Mouse (Mus musculus) CH12.LX (cell line): Measurements from ENCODE around the gene Mybph. TPM values are rescaled to one million over a fixed set of nuclear protein-coding genes. Genes with fewer than 3 reads are reported as not detected.
A peak's percentile ranks its signal among the peaks of the same experiment; 100 is the strongest.

ENCODE experiments used
- DNase-seq: peaks from one replicate; pipeline ENCODE4 v3.0.0-alpha.2; 2013; ENCODE audit errors: extremely low read depth
- H3K27ac ChIP-seq: 2 replicates; pipeline ENCODE4 v1.5.1; 2012; ENCODE audit warnings: low read depth, mild to moderate bottlenecking, control low read depth, moderate library complexity; ENCODE audit not compliant: insufficient read depth
- H3K27me3 ChIP-seq: replicated peaks from 2 replicates; pipeline ENCODE3; 2012; ENCODE audit warnings: inconsistent platforms
- H3K36me3 ChIP-seq, 2 experiments: replicated peaks in 1 of 2; 2 replicates each; pipeline versions ENCODE3 to v1.6.1; 2012; ENCODE audit warnings: inconsistent platforms in 1 of 2, low read length in 1 of 2, mild to moderate bottlenecking in 1 of 2, mixed read lengths in 1 of 2, moderate library complexity in 1 of 2; ENCODE audit not compliant: control insufficient read depth in 1 of 2, insufficient read depth in 1 of 2
- H3K4me1 ChIP-seq, 2 experiments: 2 replicates each; pipeline ENCODE4 v1.6.1; 2012; ENCODE audit warnings: inconsistent platforms in 1 of 2, moderate library complexity in 1 of 2; ENCODE audit not compliant: insufficient read depth in 2 of 2, control insufficient read depth in 1 of 2
- H3K4me2 ChIP-seq: 2 replicates; pipeline ENCODE4 v1.6.1; 2012; ENCODE audit warnings: low read depth, mild to moderate bottlenecking, control low read depth; ENCODE audit not compliant: poor library complexity, insufficient read depth, severe bottlenecking
- H3K4me3 ChIP-seq, 3 experiments: fragments of 150-350 bp in 1 of 3; sonication (generic) in 1 of 3; replicated peaks in 1 of 3; 2 replicates each; pipeline versions ENCODE3 to v1.5.1; 2011 to 2012; ENCODE audit warnings: low read depth in 2 of 3, low read length in 2 of 3, mild to moderate bottlenecking in 2 of 3, moderate library complexity in 2 of 3, control low read depth in 1 of 3, improper control_type of control experiment in 1 of 3, inconsistent platforms in 1 of 3, mixed read lengths in 1 of 3; ENCODE audit not compliant: poor library complexity in 1 of 3
- H3K79me2 ChIP-seq: replicated peaks from 2 replicates; pipeline ENCODE4 v1.6.1; 2012; ENCODE audit warnings: mild to moderate bottlenecking, moderate library complexity; ENCODE audit not compliant: control insufficient read depth, poor library complexity, insufficient read depth, severe bottlenecking; ENCODE audit errors: extremely low read depth
- H3K9ac ChIP-seq: 2 replicates; pipeline ENCODE4 v1.6.1; 2012; ENCODE audit warnings: low read depth, mild to moderate bottlenecking, control low read depth, moderate library complexity; ENCODE audit not compliant: insufficient read depth
- H3K9me3 ChIP-seq: replicated peaks from 2 replicates; pipeline ENCODE3; 2012; ENCODE audit warnings: low read length, inconsistent platforms, mixed read lengths
- BHLHE40 ChIP-seq: IDR thresholded peaks from 2 replicates; pipeline ENCODE4 v1.6.1; 2011; ENCODE audit warnings: mild to moderate bottlenecking, low read depth, low read length, improper control_type of control experiment
- CHD1 ChIP-seq: IDR thresholded peaks from 2 replicates; pipeline ENCODE4 v1.6.1; 2012; ENCODE audit warnings: low read depth, low read length, improper control_type of control experiment, inconsistent platforms
- CHD2 ChIP-seq: IDR thresholded peaks from 2 replicates; pipeline ENCODE4 v1.6.1; 2011; ENCODE audit warnings: low read length, improper control_type of control experiment
- CTCF ChIP-seq, 2 experiments: IDR thresholded peaks in 1 of 2; conservative IDR thresholded peaks in 1 of 2; 2 replicates each; pipeline ENCODE4 v1.5.1; 2011 to 2012; ENCODE audit warnings: low read depth in 2 of 2, low read length in 2 of 2, improper control_type of control experiment in 1 of 2, inconsistent platforms in 1 of 2, mild to moderate bottlenecking in 1 of 2, moderate library complexity in 1 of 2
- ELF1 ChIP-seq: IDR thresholded peaks from 2 replicates; pipeline ENCODE4 v1.6.1; 2014; ENCODE audit warnings: low read depth, mild to moderate bottlenecking, inconsistent platforms, low read length, improper control_type of control experiment
- EP300 ChIP-seq: IDR thresholded peaks from 2 replicates; pipeline ENCODE4 v1.6.1; 2011; ENCODE audit warnings: low read length, improper control_type of control experiment
- GABPA ChIP-seq: IDR thresholded peaks from 2 replicates; pipeline ENCODE4 v1.6.1; 2012; ENCODE audit warnings: low read depth, low read length, improper control_type of control experiment, inconsistent platforms; ENCODE audit not compliant: insufficient replicate concordance
- JUND ChIP-seq: conservative IDR thresholded peaks from 2 replicates; pipeline ENCODE4 v1.6.1; 2011; ENCODE audit warnings: low read depth, low read length, improper control_type of control experiment
- MAFK ChIP-seq: IDR thresholded peaks from 2 replicates; pipeline ENCODE4 v1.6.1; 2011; ENCODE audit warnings: low read length, improper control_type of control experiment; ENCODE audit not compliant: insufficient replicate concordance
- MAZ ChIP-seq: IDR thresholded peaks from 2 replicates; pipeline ENCODE4 v1.6.1; 2012; ENCODE audit warnings: low read depth, mild to moderate bottlenecking, inconsistent platforms, low read length, improper control_type of control experiment, moderate library complexity
- MEF2A ChIP-seq: IDR thresholded peaks from 2 replicates; pipeline ENCODE4 v1.6.1; 2014; ENCODE audit warnings: low read depth, mild to moderate bottlenecking, inconsistent platforms, low read length, improper control_type of control experiment, borderline replicate concordance
- MXI1 ChIP-seq: IDR thresholded peaks from 2 replicates; pipeline ENCODE4 v1.6.1; 2011; ENCODE audit warnings: mild to moderate bottlenecking, low read depth, low read length, improper control_type of control experiment
- PAX5 ChIP-seq: IDR thresholded peaks from 2 replicates; pipeline ENCODE4 v1.6.1; 2012; ENCODE audit warnings: low read length, inconsistent platforms, mixed read lengths
- POLR2A ChIP-seq: IDR thresholded peaks from 2 replicates; pipeline ENCODE4 v1.6.1; 2011; ENCODE audit warnings: low read depth, mild to moderate bottlenecking, improper control_type of control experiment, low read length
- POLR2AphosphoS2 ChIP-seq: IDR thresholded peaks from 2 replicates; pipeline ENCODE4 v1.6.1; 2011; ENCODE audit warnings: low read depth, low read length, improper control_type of control experiment
- RAD21 ChIP-seq: IDR thresholded peaks from 2 replicates; pipeline ENCODE4 v1.6.1; 2011; ENCODE audit warnings: low read depth, mild to moderate bottlenecking, low read length, improper control_type of control experiment, moderate library complexity
- RCOR1 ChIP-seq: conservative IDR thresholded peaks from 2 replicates; pipeline ENCODE4 v1.6.1; 2012; ENCODE audit warnings: low read depth, mild to moderate bottlenecking, inconsistent platforms, low read length, improper control_type of control experiment
- SMC3 ChIP-seq: IDR thresholded peaks from 2 replicates; pipeline ENCODE4 v1.6.1; 2011; ENCODE audit warnings: low read depth, low read length, improper control_type of control experiment
- USF1 ChIP-seq: IDR thresholded peaks from 2 replicates; pipeline ENCODE4 v1.6.1; 2014; ENCODE audit warnings: low read depth, mild to moderate bottlenecking, inconsistent platforms, low read length, improper control_type of control experiment
- USF2 ChIP-seq: conservative IDR thresholded peaks from 2 replicates; pipeline ENCODE4 v1.6.1; 2011; ENCODE audit warnings: low read depth, low read length, improper control_type of control experiment
- ZC3H11A ChIP-seq: IDR thresholded peaks from 2 replicates; pipeline ENCODE4 v1.6.1; 2012; ENCODE audit warnings: low read depth, mild to moderate bottlenecking, inconsistent platforms, low read length, improper control_type of control experiment
- ZKSCAN1 ChIP-seq: IDR thresholded peaks from 2 replicates; pipeline ENCODE4 v1.6.1; 2012; ENCODE audit warnings: low read depth, inconsistent platforms, low read length, improper control_type of control experiment, borderline replicate concordance
- ZMIZ1 ChIP-seq: IDR thresholded peaks from 2 replicates; pipeline ENCODE4 v1.6.1; 2012; ENCODE audit warnings: low read depth, mild to moderate bottlenecking, inconsistent platforms, low read length, improper control_type of control experiment
- ZNF384 ChIP-seq: IDR thresholded peaks from 2 replicates; pipeline ENCODE4 v1.6.1; 2012; ENCODE audit warnings: low read depth, low read length, improper control_type of control experiment, inconsistent platforms
- dilution Hi-C: fragments of 300-500 bp; cut with MboI; formaldehyde crosslinking; loops from 2 replicates; pipeline ENCODE4 v1.14.3; 2020; ENCODE audit warnings: low sequenced_read_pairs; ENCODE audit not compliant: extremely low pct_unique_long_range_greater_than_20kb, extremely low pct_ligation_motif_present
- in situ Hi-C: fragments of 300-500 bp; cut with MboI; formaldehyde crosslinking; loops from 3 replicates; pipeline ENCODE4 v1.14.3; 2019; ENCODE audit warnings: low sequenced_read_pairs, low pct_ligation_motif_present, low pct_unique_long_range_greater_than_20kb, mixed read lengths
- polyA plus RNA-seq: library from polyadenylated mRNA; unstranded; fragments of >175 nt; gene quantifications from 2 replicates; pipeline ENCODE4 v1.2.1, GENCODE M21; 2012; ENCODE audit warnings: low read depth; ENCODE audit not compliant: insufficient read length
- total RNA-seq, 2 experiments: library from RNA; depleted of rRNA; stranded (reverse); fragments of 300-350 nt in 1 of 2; fragments of >200 nt in 1 of 2; gene quantifications; 2 replicates each; pipeline ENCODE4 v1.2.3; 2012 to 2014

Mybph gene
- total and polyA plus RNA-seq, 3 experiments = 0.25 to 3.0 (median 0.51) TPM

DNA sequence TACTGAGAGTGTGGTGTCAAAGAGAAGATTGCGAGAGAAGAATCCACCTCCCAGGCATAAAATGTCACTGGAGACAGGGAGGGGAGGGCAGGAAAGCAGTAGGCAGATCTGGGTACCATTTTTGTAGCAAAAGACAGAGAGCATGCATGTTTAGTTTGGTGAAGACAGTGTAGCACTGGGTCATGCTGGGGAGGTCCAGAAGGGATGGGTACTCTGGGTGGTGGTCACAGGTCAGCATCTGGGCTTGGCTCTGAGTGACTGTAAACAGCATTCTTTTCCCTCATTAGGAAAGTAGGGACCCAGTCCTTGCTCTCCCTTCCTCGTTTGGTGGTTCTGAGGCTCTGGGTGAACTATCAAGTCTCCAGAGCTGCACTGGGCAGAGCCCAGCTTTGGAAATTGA lies 7.2 kb downstream of the Mybph start:
- Histone ChIP-seq H3K79me2 (no peaks in the 10 kb centered on the region), H3K4me1 (peaks cover 15 to 80% of the 10 kb centered on the region in 2 experiments), H3K4me3 (no peak overlapping the region), H3K36me3 (no peaks in the 10 kb centered on the region), H3K9ac (no peak overlapping the region), H3K9me3 (no peaks in the 10 kb centered on the region), H3K27ac (no peak overlapping the region), H3K4me2 (no peak overlapping the region), H3K27me3 (no peaks in the 10 kb centered on the region)
- dilution Hi-C loops (no loop called here), in situ Hi-C loops (no loop called here)
- no peak for DNase-seq
- TF ChIP-seq PAX5 (no peak), MXI1 (no peak), POLR2AphosphoS2 (no peak), USF1 (no peak), CHD1 (no peak), GABPA (no peak), USF2 (no peak), POLR2A (no peak), BHLHE40 (no peak), MAFK (no peak)

DNA sequence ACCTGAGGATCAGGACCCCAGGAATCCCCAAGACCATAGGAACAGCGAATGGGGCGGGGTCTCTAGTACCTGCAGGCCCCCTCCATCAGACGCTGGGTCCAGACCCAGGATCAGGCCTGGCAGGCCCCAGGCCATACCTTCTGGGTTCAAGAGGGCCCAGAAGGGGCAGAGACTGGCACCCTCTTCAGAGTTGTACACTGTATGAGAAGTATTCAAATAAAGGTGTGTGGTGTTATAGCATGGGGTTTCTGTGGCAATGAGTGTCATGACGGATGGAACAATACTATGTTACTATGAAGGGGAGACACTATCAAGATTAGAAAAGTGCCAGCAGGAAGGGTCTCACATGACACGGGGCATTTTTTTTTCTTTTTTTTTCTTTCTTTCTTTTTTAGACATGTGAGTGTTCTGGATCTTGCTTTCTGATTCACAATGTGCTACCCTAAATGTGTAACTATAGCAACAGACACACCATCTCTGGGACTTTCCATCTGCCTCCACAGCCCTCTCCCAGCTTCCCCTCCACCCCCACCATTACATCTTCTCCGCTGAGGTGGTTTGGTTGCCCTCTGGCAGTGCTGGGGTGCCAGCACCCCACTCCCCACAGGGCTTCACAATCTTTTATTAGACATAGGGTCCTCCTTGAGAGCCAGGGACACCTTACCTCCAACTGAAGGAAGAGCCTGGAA lies 7.9 kb downstream of the Mybph start:
- no peaks in the 10 kb centered on the region for H3K9me3 ChIP-seq
- no peaks in the 10 kb centered on the region for H3K36me3 ChIP-seq
- H3K4me3 ChIP-seq = no peak overlapping the region
- H3K4me1 ChIP-seq = peaks cover 15 to 80% of the 10 kb centered on the region in 2 experiments
- H3K9ac ChIP-seq = no peak overlapping the region
- dilution Hi-C loops (no loop called here), in situ Hi-C loops (no loop called here)
- peak; percentile 45 for DNase-seq
- no peak overlapping the region for H3K4me2 ChIP-seq
- H3K27ac ChIP-seq = no peak overlapping the region
- H3K79me2 ChIP-seq = no peaks in the 10 kb centered on the region
- TF ChIP-seq EP300 (0 out of 2 replicates have a peak, but pooled peaks have one; percentile 7), PAX5 (no peak), ZKSCAN1 (no peak), MXI1 (peak; percentile 53), BHLHE40 (0 out of 2 replicates have a peak, but pooled peaks have one; percentile 4), ZNF384 (peak; percentile 55)
- H3K27me3 ChIP-seq = no peaks in the 10 kb centered on the region

DNA sequence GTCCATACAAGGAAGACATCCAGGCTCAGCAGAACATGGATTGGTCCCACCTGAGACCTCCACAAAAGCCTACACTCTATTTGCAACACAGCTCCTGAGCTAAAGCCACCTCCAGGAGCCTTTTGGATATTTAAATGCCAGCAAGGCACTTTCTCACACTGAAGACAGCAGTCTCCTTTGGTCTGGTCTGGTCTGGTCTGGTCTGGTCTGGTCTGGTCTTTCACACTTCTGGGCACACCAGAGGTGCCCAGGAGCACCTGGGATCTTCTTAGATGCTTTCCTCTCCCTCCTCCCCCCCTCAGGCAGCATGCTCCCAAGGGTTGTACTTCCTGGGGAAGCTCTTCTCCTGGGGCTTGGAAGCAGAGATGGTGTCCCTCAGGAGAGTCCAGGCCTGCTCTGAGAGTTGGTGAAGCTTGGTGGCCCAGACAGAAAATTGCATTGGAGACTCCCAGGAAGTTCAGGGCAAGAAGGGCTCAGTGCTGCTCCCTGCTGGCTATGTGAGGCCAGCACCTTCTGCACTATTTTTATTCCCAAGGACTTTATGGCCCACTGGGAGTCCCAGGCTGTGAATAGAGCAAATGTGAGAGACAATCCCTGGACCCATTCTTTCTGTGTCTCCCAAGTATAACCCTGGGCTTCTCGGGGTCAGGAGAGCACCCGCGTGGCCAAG lies 8.6 kb downstream of the Mybph start:
- H3K9ac ChIP-seq = no peak overlapping the region
- no peaks in the 10 kb centered on the region for H3K36me3 ChIP-seq
- in situ Hi-C loops = no loop called here
- H3K4me2 ChIP-seq = no peak overlapping the region
- no peaks in the 10 kb centered on the region for H3K27me3 ChIP-seq
- peaks cover 13 to 76% of the 10 kb centered on the region in 2 experiments for H3K4me1 ChIP-seq
- no peak overlapping the region for H3K27ac ChIP-seq
- H3K79me2 ChIP-seq = no peaks in the 10 kb centered on the region
- H3K4me3 ChIP-seq = no peak overlapping the region
- no peak; the same call in 1 of the 2 replicates for TF ChIP-seq ZC3H11A
- no peak for TF ChIP-seq MAZ
- 0 out of 2 replicates have a peak, but pooled peaks have one; percentile 48 for TF ChIP-seq MEF2A
- no peak for TF ChIP-seq ZKSCAN1
- TF ChIP-seq SMC3 = peak; percentile 92
- TF ChIP-seq RAD21 = peak; percentile 58
- TF ChIP-seq JUND = no peak
- TF ChIP-seq RCOR1 = no peak
- TF ChIP-seq MAFK = 0 out of 2 replicates have a peak, but pooled peaks have one; percentile 10
- TF ChIP-seq CTCF (conservative IDR thresholded peaks at IDR 0.05 in 1 of 2, IDR thresholded peaks at IDR 0.05 in 1 of 2; ENCODE audit: low read depth in 2 of 2, low read length in 2 of 2) = peak; percentile 73 to 86; a peak in 3 of 4 replicates
- no peak for TF ChIP-seq ZMIZ1
- TF ChIP-seq CHD2 = no peak
- peak; percentile 46; the same call in 1 of the 2 replicates for TF ChIP-seq ELF1
- TF ChIP-seq, all 38 proteins: peak for 6
- DNase-seq = peak; percentile 63
- no peaks in the 10 kb centered on the region for H3K9me3 ChIP-seq
- dilution Hi-C loops = no loop called here
